Mouse (Mus musculus) E14TG2a.4 (cell line): ENCODE data around the gene Chrm3.

Experiments
- CTCF ChIP-seq: conservative IDR thresholded peaks from 2 replicates; pipeline ENCODE4 v1.5.1; 2014; ENCODE audit warnings: low read length
- NANOG ChIP-seq: IDR thresholded peaks from 2 replicates; pipeline ENCODE4 v1.6.1; 2014; ENCODE audit warnings: borderline replicate concordance, low read length, mixed read lengths
- POU5F1 ChIP-seq: IDR thresholded peaks from 2 replicates; pipeline ENCODE4 v1.6.1; 2014; ENCODE audit warnings: low read length, borderline replicate concordance

- no peak for TF ChIP-seq CTCF
- TF ChIP-seq POU5F1, result no peak
- TF ChIP-seq NANOG, result no peak
Observed at GRCm38 (mm10) chr13:9881930-9882329, 478.7 kb downstream of the Chrm3 start.
